Mouse (Mus musculus): ENCODE measurements around the gene Amtn. TPM values are rescaled to one million over a fixed set of nuclear protein-coding genes. Genes with fewer than 3 reads are reported as not detected.
A peak's percentile ranks its signal among the peaks of the same experiment; 100 is the strongest.
"Not testable (repeated sequence)": the region's sequence is repeated elsewhere in the genome, so short reads cannot be mapped to it uniquely, and the experiment has no call there.

Gene Amtn
- not detected for total RNA-seq (2021)

DNA sequence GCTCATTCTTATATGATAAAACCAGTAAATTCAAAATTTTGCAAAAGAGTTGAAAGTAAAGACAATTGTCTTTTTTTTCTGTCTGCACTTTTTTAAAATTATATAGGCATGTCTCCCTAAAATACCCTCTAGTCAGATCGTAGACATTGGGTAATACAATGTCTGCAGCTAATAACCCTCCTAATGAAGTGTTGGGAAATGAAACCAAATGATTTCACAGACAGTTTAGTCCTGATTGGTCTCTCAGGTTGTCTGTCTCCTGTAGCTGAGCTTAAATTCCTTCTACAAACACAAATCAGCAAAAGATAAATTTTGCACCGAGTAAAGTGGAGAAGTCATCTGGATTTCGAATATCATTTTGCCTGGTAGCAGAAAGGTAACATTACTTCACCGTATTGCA is at the start of gene Amtn:
TSS of gene Amtn (plus strand) at position 301 of the 400 bp plus-strand sequence.
- DNase-seq: no peak
- intact Hi-C loops (cut with DNase I): no loop called here

DNA sequence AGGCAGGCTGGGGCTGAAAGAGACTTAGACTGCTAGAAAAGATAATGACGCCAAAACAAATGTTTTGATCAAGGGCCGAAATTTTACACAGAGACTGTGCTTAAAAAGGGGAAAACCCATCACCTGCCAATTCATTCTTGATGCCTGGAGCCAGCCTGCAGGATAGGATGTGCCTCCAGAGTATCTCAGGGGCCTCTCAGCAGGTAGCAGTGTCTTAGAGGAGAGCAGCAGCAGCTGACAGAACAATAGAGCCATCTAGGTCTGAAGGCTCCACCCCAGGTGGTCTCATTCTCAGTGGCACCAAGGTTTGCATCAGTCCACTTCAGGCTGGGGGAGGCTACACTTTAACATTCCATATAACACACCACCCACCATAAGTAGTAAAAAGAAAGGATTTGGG is 27.4 kb upstream of the Amtn start:
- intact Hi-C loops (cut with DNase I); DNase-seq: not testable (repeated sequence)

- intact Hi-C loops (cut with DNase I): no loop called here
- peak; percentile 8 for DNase-seq
Measured at GRCm38 (mm10) chr5:88364768-88365167, 11.1 kb upstream of the Amtn start.

DNA sequence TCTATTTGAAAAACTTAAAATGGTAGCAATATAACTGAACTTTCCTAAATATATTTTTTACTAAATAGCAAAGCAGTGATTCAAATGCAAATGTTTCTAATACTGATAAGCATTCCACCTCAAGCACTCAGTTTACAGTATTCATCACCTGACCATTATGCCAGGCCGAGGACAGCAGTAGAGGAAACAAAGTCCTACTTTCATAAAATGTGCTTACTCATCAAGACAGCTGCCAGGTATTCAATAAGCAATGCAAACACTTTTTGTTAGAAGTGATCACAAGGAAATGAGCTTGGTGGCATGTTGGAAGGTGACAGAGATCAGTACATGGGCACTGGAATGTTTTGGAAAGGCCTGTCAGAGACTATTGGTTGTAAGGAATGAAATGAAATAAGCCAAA is 9.0 kb upstream of the Amtn start:
- intact Hi-C loops (cut with DNase I): no loop called here
- DNase-seq: no peak

DNA sequence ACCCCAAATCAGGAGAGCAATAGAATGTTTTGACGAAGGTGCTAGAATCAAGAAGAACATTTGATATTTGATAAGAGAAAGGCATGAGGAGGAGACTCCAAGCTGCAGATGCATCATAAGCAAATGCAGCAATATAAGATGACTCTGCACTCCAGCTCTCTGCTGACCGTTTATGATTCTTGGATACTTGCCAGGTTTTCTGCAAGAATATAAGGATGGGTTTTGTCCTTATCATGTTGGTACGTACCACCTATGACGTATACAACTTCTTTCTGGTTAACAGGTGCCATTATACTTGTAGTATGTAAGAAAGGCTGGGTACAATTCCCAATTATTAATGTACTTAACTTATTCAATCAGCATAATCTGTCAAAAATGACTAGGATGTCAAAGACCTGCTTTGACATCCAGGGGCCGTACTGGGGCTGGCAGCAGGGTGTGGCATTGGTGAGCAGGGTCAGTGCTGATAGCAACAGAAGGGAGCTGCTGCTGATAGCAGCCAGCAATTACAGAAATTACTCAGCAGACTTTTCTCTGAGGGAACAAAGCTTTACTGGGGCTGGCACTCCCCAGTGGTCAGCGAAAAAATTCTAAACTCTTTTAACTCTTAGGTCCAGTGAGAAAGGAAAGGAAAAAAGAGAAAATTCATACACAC is 5.2 kb upstream of the Amtn start:
- DNase-seq: no peak
- intact Hi-C loops (cut with DNase I): no loop called here

GRCm38 (mm10) chr5:88372563-88372962 is 3.3 kb upstream of the Amtn start:
- intact Hi-C loops (cut with DNase I): no loop called here
- no peak for DNase-seq

GRCm38 (mm10) chr5:88391960-88392359 is 16.1 kb downstream of the Amtn start:
- not testable (repeated sequence) for DNase-seq
- intact Hi-C loops (cut with DNase I): loop anchor here (10.0 kb wide), 1 partner anchor 607 kb away; no protein-coding TSS in a partner anchor

- peak; percentile 43 for DNase-seq
- intact Hi-C loops (cut with DNase I): loop anchor here (10.0 kb wide), 1 partner anchor 614 kb away; no protein-coding TSS in a partner anchor
Measured at GRCm38 (mm10) chr5:88398581-88398980, 22.7 kb downstream of the Amtn start.

- intact Hi-C loops (cut with DNase I): loop anchor here (10.0 kb wide), 1 partner anchor 615 kb away; no protein-coding TSS in a partner anchor
- DNase-seq: peak; percentile 88
Measured at GRCm38 (mm10) chr5:88399849-88400248, 23.9 kb downstream of the Amtn start.

GRCm38 (mm10) chr5:88401464-88401863 is 25.6 kb downstream of the Amtn start:
- DNase-seq: no peak
- intact Hi-C loops (cut with DNase I): no loop called here

- intact Hi-C loops (cut with DNase I): no loop called here
Measured at GRCm38 (mm10) chr5:88420319-88421065, 44.6 kb downstream of the Amtn start.

DNA sequence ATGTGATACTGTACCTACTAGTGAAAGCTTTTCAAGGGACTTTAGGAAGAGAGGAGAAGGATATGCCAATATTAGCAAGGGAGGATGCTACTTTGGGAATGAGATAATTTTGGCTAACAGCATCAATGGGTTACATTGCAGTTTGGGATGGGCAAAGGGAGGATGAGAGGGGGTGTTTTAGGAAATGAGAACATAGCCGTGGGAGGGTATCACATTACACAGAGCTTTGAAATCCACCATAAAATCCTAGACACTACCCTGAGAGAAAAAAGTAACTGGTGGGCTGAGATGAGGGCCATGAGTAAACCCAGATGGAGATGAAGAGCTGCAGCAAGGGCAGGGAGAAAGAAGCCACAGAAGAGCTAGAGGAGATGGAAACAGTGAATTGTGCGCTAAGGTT is 49.0 kb downstream of the Amtn start:
- DNase-seq; intact Hi-C loops (cut with DNase I): not testable (repeated sequence)

More at GRCm38 (mm10) chr5:88420319-88421065, 44.6 kb downstream of the Amtn start:
- DNase-seq: no peak

- DNase-seq: peak; percentile 3
- intact Hi-C loops (cut with DNase I): no loop called here
Measured at GRCm38 (mm10) chr5:88426753-88427152, 50.8 kb downstream of the Amtn start.

Other genes with a start within 250 kb of the Amtn start
- not detected for gene Gm11115, start 222.0 kb upstream of the Amtn start, total RNA-seq (2021)
- not detected for gene Gm7714, start 107.2 kb upstream of the Amtn start, total RNA-seq (2021)
- gene Prol1, start 58.8 kb upstream of the Amtn start, total RNA-seq (2021): not detected
- gene Ambn, start 79.9 kb downstream of the Amtn start, total RNA-seq (2021): not detected
- not detected for gene Enam, start 111.9 kb downstream of the Amtn start, total RNA-seq (2021)
- gene Jchain, start 151.8 kb downstream of the Amtn start, total RNA-seq (2021): under 1 TPM; 0.30 to 0.52 TPM
- gene Utp3, start 178.4 kb downstream of the Amtn start, total RNA-seq (2021): 10 to 100 TPM; 29.2 to 29.7 TPM
- 100 to 1,000 TPM; 284 to 286 TPM for gene Rufy3, start 188.9 kb downstream of the Amtn start, total RNA-seq (2021)